Comparison of ENCODE assay signal across 15 mouse cellular contexts in the genomic region with DNA sequence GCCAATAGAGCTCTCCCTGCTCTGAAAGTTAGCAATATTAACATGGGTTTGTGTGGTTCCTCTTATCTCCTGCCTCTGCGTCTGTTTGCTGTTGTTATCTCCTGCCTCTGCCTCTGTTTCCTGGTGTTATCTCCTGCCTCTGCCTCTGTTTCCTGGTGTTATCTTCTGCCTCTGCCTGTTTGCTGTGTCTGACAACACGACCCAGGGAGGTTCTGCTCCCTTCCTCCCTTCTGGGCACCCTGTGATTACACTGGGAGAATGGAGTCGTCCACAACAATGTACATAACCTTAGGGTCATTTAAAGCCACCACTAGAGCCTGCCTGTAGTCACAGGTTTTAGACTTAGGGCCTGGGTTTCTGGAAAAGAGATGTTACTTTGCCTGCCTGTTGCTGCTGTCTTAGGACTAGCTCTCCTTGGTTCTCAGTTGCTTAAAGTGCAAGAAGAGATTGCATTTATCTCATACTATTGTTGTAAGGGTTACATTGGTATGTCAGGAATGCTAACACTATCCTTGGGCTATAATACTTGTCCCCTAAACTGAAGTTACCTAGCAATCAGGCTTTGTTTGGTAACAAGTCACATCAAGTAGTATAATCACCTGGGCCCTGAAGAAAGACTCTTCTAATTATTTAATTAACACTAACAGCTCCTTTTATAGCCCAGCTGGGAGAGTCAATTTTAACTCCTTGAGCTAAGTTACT. TPM values are rescaled to one million over a fixed set of nuclear protein-coding genes. Genes with fewer than 3 reads are reported as not detected.
A peak's percentile ranks its signal among the peaks of the same experiment; 100 is the strongest.
DNase-seq lines count a peak whose midpoint lies in the region; ATAC-seq lines count a peak whose summit lies in the region.
"Had no signal": no experiment of that assay in that cellular context is flagged by ENCODE, and none has a peak within 500 bp of the region (broad histone marks: within the 10 kb centered on the region; RNA-seq: fewer than 3 reads in every experiment).

No protein-coding gene starts in this region.

- no peak for DNase-seq in heart, postnatal 36 days
- peak; percentile 90 for DNase-seq in 416B (ENCODE audit: low read depth)
- DNase-seq in right cerebral cortex, postnatal 25 days = no peak
- DNase-seq in layer of hippocampus, postnatal 25 days (ENCODE audit: extremely low spot score in 1 of 2, low spot score in 1 of 2) = no peak
- no peak for DNase-seq in adrenal gland, postnatal 4 days (ENCODE audit: low spot score in 2 of 2)
- DNase-seq: cerebellum, adult 11-12 months; lung, adult 2 months; retina, postnatal 1 day had no signal

- peak overlapping the region; percentile 86 for H3K27ac ChIP-seq in heart, embryonic 11.5 days (ENCODE audit: low read depth, low read length)
- H3K27ac ChIP-seq in liver, embryonic 15.5 days (replicated peaks) = peak overlapping the region; percentile 96
- H3K27ac ChIP-seq: embryonic facial prominence, embryonic 15.5 days had no signal

- H3K9me3 ChIP-seq in heart, embryonic 11.5 days (replicated peaks; ENCODE audit: control insufficient read depth, low read length) = no peaks in the 10 kb centered on the region
- H3K9me3 ChIP-seq in liver, embryonic 15.5 days (replicated peaks) = no peaks in the 10 kb centered on the region
- H3K9me3 ChIP-seq: embryonic facial prominence, embryonic 15.5 days had no signal

- H3K4me2 ChIP-seq in heart, embryonic 11.5 days = peak overlapping the region; percentile 54
- H3K4me2 ChIP-seq in liver, embryonic 15.5 days = peak overlapping the region; percentile 70
- H3K4me2 ChIP-seq: embryonic facial prominence, embryonic 15.5 days had no signal

- 0 out of 2 replicates have a peak overlapping the region, but pooled peaks have one; percentile 6 for H3K4me3 ChIP-seq in heart, embryonic 11.5 days (ENCODE audit: low read depth, low read length)
- H3K4me3 ChIP-seq in liver, embryonic 15.5 days (replicated peaks) = peak overlapping the region; percentile 70
- H3K4me3 ChIP-seq: embryonic facial prominence, embryonic 15.5 days had no signal

- H3K27me3 ChIP-seq in heart, embryonic 11.5 days (ENCODE audit: control insufficient read depth, insufficient read depth, low read length) = no peaks in the 10 kb centered on the region
- H3K27me3 ChIP-seq in liver, embryonic 15.5 days = no peaks in the 10 kb centered on the region
- H3K27me3 ChIP-seq: embryonic facial prominence, embryonic 15.5 days had no signal

- peak; percentile 82 for ATAC-seq in heart, embryonic 11.5 days (replicated peaks; ENCODE audit: insufficient number of reproducible peaks, low FRiP score, low TSS enrichment)
- peak; percentile 82 for ATAC-seq in common myeloid progenitor, adult 5-6 weeks (replicated peaks; ENCODE audit: low read depth, poor library complexity, severe bottlenecking)
- peak; percentile 90 for ATAC-seq in liver, embryonic 15.5 days (ENCODE audit: insufficient read depth)

- WGBS in heart, embryonic 11.5 days (ENCODE audit: insufficient replicate concordance) = 7% methylated on average over 3 of the region's 3 CpGs
- 2% methylated on average over 3 of the region's 3 CpGs for WGBS in liver, embryonic 15.5 days (ENCODE audit: insufficient replicate concordance)

- peak overlapping the region; percentile 43; the same call in 1 of the 2 replicates for H3K9ac ChIP-seq in heart, embryonic 11.5 days (ENCODE audit: low read depth, low read length)
- H3K9ac ChIP-seq in liver, embryonic 15.5 days = peak overlapping the region; percentile 59
- H3K9ac ChIP-seq: embryonic facial prominence, embryonic 15.5 days had no signal

- H3K4me1 ChIP-seq in heart, embryonic 11.5 days (ENCODE audit: control insufficient read depth, insufficient read depth, low read length) = peaks cover 29% of the 10 kb centered on the region
- H3K4me1 ChIP-seq in liver, embryonic 15.5 days (replicated peaks) = peaks cover 82% of the 10 kb centered on the region

- intact Hi-C loops in heart, postnatal 36 days (cut with DNase I) = no loop called here

- H3K36me3 ChIP-seq in heart, embryonic 11.5 days (ENCODE audit: control insufficient read depth, insufficient read depth, low read length) = no peaks in the 10 kb centered on the region
- peaks cover 17% of the 10 kb centered on the region for H3K36me3 ChIP-seq in liver, embryonic 15.5 days (replicated peaks)
- H3K36me3 ChIP-seq: embryonic facial prominence, embryonic 15.5 days had no signal

RNA-seq across cellular contexts. Expression of gene Cd59a, which starts 3.1 kb away (rescaled TPM):
- 89.4 and 89.9 TPM in 2 replicates for polyA plus RNA-seq in heart, embryonic 11.5 days (2014; fragmentation: Nextera tagmentation; extraction: Ambion mirVana)
- total RNA-seq in heart, postnatal 36 days (2021) = 10 to 100 TPM; 43.9 to 58.0 TPM
- total RNA-seq in common myeloid progenitor, adult 5-6 weeks (2017) = 11.8 and 14.1 TPM in 2 replicates
- 90.3 and 92.5 TPM in 2 replicates for polyA plus RNA-seq in liver, embryonic 15.5 days (2015; fragmentation: Nextera tagmentation; extraction: Ambion mirVana)
- total RNA-seq in layer of hippocampus, postnatal 25 days (2021) = 1 to 10 TPM; 3.8 TPM
- total RNA-seq in adrenal gland, postnatal 4 days (2021) = 10 to 100 TPM; 26.6 to 28.4 TPM

RNA-seq across cellular contexts. Expression of gene A930018P22Rik, which starts 23.9 kb away (rescaled TPM):
- polyA plus RNA-seq in heart, embryonic 11.5 days (2014; fragmentation: Nextera tagmentation; extraction: Ambion mirVana) = 0.46 and 0.53 TPM in 2 replicates
- under 1 TPM; 0.64 to 0.79 TPM for total RNA-seq in heart, postnatal 36 days (2021)
- not detected in 2 replicates for total RNA-seq in common myeloid progenitor, adult 5-6 weeks (2017)
- polyA plus RNA-seq in liver, embryonic 15.5 days (2015; fragmentation: Nextera tagmentation; extraction: Ambion mirVana) = 0.36 and 0.77 TPM in 2 replicates
- under 1 TPM; 0.44 to 0.47 TPM for total RNA-seq in layer of hippocampus, postnatal 25 days (2021)
- 1 to 10 TPM in 1 of 2 experiments, under 1 TPM in 1; 0.76 to 1.2 TPM for total RNA-seq in adrenal gland, postnatal 4 days (2021)
- polyA plus RNA-seq: embryonic facial prominence, embryonic 15.5 days; intestine, embryonic 14.5 days had no signal

RNA-seq across cellular contexts. Expression of gene Cd59b, which starts 29.0 kb away (rescaled TPM):
- 8.7 and 15.7 TPM in 2 replicates for polyA plus RNA-seq in heart, embryonic 11.5 days (2014; fragmentation: Nextera tagmentation; extraction: Ambion mirVana)
- total RNA-seq in heart, postnatal 36 days (2021) = 1 to 10 TPM; 3.5 to 3.7 TPM
- 6.5 and 18.1 TPM in 2 replicates for total RNA-seq in common myeloid progenitor, adult 5-6 weeks (2017)
- polyA plus RNA-seq in liver, embryonic 15.5 days (2015; fragmentation: Nextera tagmentation; extraction: Ambion mirVana) = 11.0 and 11.4 TPM in 2 replicates
- under 1 TPM; 0.75 to 0.98 TPM for total RNA-seq in layer of hippocampus, postnatal 25 days (2021)
- 1 to 10 TPM; 1.9 to 3.1 TPM for total RNA-seq in adrenal gland, postnatal 4 days (2021)
- polyA plus RNA-seq: C2C12 had no signal

RNA-seq across cellular contexts. Expression of gene Gm10799, which starts 30.3 kb away (rescaled TPM):
- polyA plus RNA-seq in heart, embryonic 11.5 days (2014; fragmentation: Nextera tagmentation; extraction: Ambion mirVana) = not detected in 2 replicates
- total RNA-seq in heart, postnatal 36 days (2021) = not detected
- total RNA-seq in common myeloid progenitor, adult 5-6 weeks (2017) = not detected in 2 replicates
- not detected in 2 replicates for polyA plus RNA-seq in liver, embryonic 15.5 days (2015; fragmentation: Nextera tagmentation; extraction: Ambion mirVana)
- total RNA-seq in layer of hippocampus, postnatal 25 days (2021) = not detected
- total RNA-seq in adrenal gland, postnatal 4 days (2021) = not detected
- total RNA-seq: gastrocnemius, adult 18-20 months had no signal
- polyA plus RNA-seq: C2C12; embryonic facial prominence, embryonic 15.5 days; intestine, embryonic 14.5 days; lung, adult 2 months had no signal

RNA-seq across cellular contexts. Expression of gene Gm10912, which starts 33.1 kb away (rescaled TPM):
- not detected in 2 replicates for polyA plus RNA-seq in heart, embryonic 11.5 days (2014; fragmentation: Nextera tagmentation; extraction: Ambion mirVana)
- under 1 TPM in 1 of 2 experiments, not detected in 1; 0.17 TPM for total RNA-seq in heart, postnatal 36 days (2021)
- not detected in 2 replicates for total RNA-seq in common myeloid progenitor, adult 5-6 weeks (2017)
- 0.10 and 0.13 TPM in 2 replicates for polyA plus RNA-seq in liver, embryonic 15.5 days (2015; fragmentation: Nextera tagmentation; extraction: Ambion mirVana)
- under 1 TPM; 0.37 to 0.59 TPM for total RNA-seq in layer of hippocampus, postnatal 25 days (2021)
- total RNA-seq in adrenal gland, postnatal 4 days (2021) = under 1 TPM; 0.22 to 0.31 TPM
- polyA plus RNA-seq: C2C12; intestine, embryonic 14.5 days had no signal
